Mouse (Mus musculus): ENCODE results near the gene Olfr1497.

GRCm38 (mm10) chr19:13749366-13749765, 48.6 kb downstream of the Olfr1497 start:
- TF ChIP-seq MAFK (IDR thresholded peaks at IDR 0.05; ENCODE audit: insufficient replicate concordance, low read length): no peak
- TF ChIP-seq USF2 (conservative IDR thresholded peaks at IDR 0.05; ENCODE audit: low read depth, low read length): no peak
- TF ChIP-seq HCFC1 (IDR thresholded peaks at IDR 0.05; ENCODE audit: low read depth, low read length): no peak
- no peak for TF ChIP-seq ZC3H11A (IDR thresholded peaks at IDR 0.05; ENCODE audit: low read depth, low read length)
- TF ChIP-seq CHD2 (IDR thresholded peaks at IDR 0.05; ENCODE audit: low read length): no peak
- no peak for TF ChIP-seq E2F4 (IDR thresholded peaks at IDR 0.05; ENCODE audit: insufficient replicate concordance, low read depth, low read length)
- TF ChIP-seq MAZ (IDR thresholded peaks at IDR 0.05; ENCODE audit: low read depth, low read length): no peak
- TF ChIP-seq CHD1 (IDR thresholded peaks at IDR 0.05; ENCODE audit: low read depth, low read length): no peak
- TF ChIP-seq MEF2A (IDR thresholded peaks at IDR 0.05; ENCODE audit: borderline replicate concordance, low read depth, low read length): no peak
- no peak for TF ChIP-seq NRF1 (IDR thresholded peaks at IDR 0.05; ENCODE audit: low read depth, low read length)
- TF ChIP-seq CTCF (conservative IDR thresholded peaks at IDR 0.05 in 1 of 2, IDR thresholded peaks at IDR 0.05 in 1 of 2; ENCODE audit: low read depth in 2 of 2, low read length in 2 of 2): no peak
- no peak for TF ChIP-seq USF1 (IDR thresholded peaks at IDR 0.05; ENCODE audit: low read depth, low read length)

Data from CH12.LX (cell line).